Mouse (Mus musculus) layer of hippocampus, postnatal 14 days (tissue): ENCODE data around the gene Rtraf. TPM values are rescaled to one million over a fixed set of nuclear protein-coding genes. Genes with fewer than 3 reads are reported as not detected.

Experiments
- DNase-seq, 2 experiments: peaks; one replicate each; pipeline ENCODE4 v3.0.0; 2021 to 2022; ENCODE audit warnings: low spot score in 2 of 2, mixed read lengths in 1 of 2
- total RNA-seq, 2 experiments: library from RNA; stranded (reverse); gene quantifications; 2 replicates each; pipeline ENCODE4 v1.2.3; 2021

Rtraf gene
- total RNA-seq, 2 experiments from 2014 or later, result 55.6 to 59.1 TPM

- DNase-seq, result peak in 1 of 2 experiments; percentile 54
These were observed 22.0 kb downstream of the Rtraf start for GRCm38 (mm10) chr14:19801474-19802215.

GRCm38 (mm10) chr14:19800485-19800884 lies 23.1 kb downstream of the Rtraf start:
- DNase-seq, result no peak

- DNase-seq, result no peak
These were observed 26.9 kb downstream of the Rtraf start for GRCm38 (mm10) chr14:19796541-19797304.

GRCm38 (mm10) chr14:19794881-19795280 lies 28.7 kb downstream of the Rtraf start:
- DNase-seq, result no peak

- DNase-seq, result no peak
These were observed 35.2 kb downstream of the Rtraf start for GRCm38 (mm10) chr14:19788443-19788842.

GRCm38 (mm10) chr14:19785797-19786588 lies 37.6 kb downstream of the Rtraf start:
- DNase-seq, result no peak

GRCm38 (mm10) chr14:19777945-19778344 lies 45.7 kb downstream of the Rtraf start:
- no peak for DNase-seq

- DNase-seq, result no peak
These were observed 46.3 kb downstream of the Rtraf start for GRCm38 (mm10) chr14:19777365-19777764.

GRCm38 (mm10) chr14:19776890-19777289 lies 46.7 kb downstream of the Rtraf start:
- peak in 1 of 2 experiments; percentile 26 for DNase-seq

GRCm38 (mm10) chr14:19776179-19776578 lies 47.4 kb downstream of the Rtraf start:
- no peak for DNase-seq

GRCm38 (mm10) chr14:19775491-19775890 lies 48.1 kb downstream of the Rtraf start:
- DNase-seq, result no peak

GRCm38 (mm10) chr14:19774036-19774628 lies 49.5 kb downstream of the Rtraf start:
- DNase-seq, result no peak

- DNase-seq, result no peak
These were observed 52.5 kb downstream of the Rtraf start for GRCm38 (mm10) chr14:19771173-19771572.

- no peak for DNase-seq
These were observed 54.0 kb downstream of the Rtraf start for GRCm38 (mm10) chr14:19769441-19770200.

- no peak for DNase-seq
These were observed 55.0 kb downstream of the Rtraf start for GRCm38 (mm10) chr14:19768648-19769047.

- no peak for DNase-seq
These were observed 57.3 kb downstream of the Rtraf start for GRCm38 (mm10) chr14:19766380-19766649.

- no peak for DNase-seq
These were observed 57.9 kb downstream of the Rtraf start for GRCm38 (mm10) chr14:19765539-19766379.

- DNase-seq, result no peak
These were observed 59.3 kb downstream of the Rtraf start for GRCm38 (mm10) chr14:19764331-19764730.

GRCm38 (mm10) chr14:19763527-19763926 lies 60.1 kb downstream of the Rtraf start:
- DNase-seq, result peak in 1 of 2 experiments; percentile 33

- DNase-seq, result no peak
These were observed 61.6 kb downstream of the Rtraf start for GRCm38 (mm10) chr14:19762014-19762413.
